Mouse (Mus musculus) spleen, adult 2 months (tissue): ENCODE measurements around the gene Etv6. TPM values are rescaled to one million over a fixed set of nuclear protein-coding genes. Genes with fewer than 3 reads are reported as not detected.

ENCODE experiments used
- DNase-seq, 2 experiments: peaks; one replicate each; pipeline versions ENCODE4 v3.0.0 to v3.0.0-alpha.2; 2012 to 2021; ENCODE audit warnings: low spot score in 2 of 2, low read depth in 1 of 2
- H3K27ac ChIP-seq: fragments of 200-500 bp; 2 replicates; pipeline ENCODE4 v1.5.1; 2012; ENCODE audit warnings: low read length, inconsistent platforms; ENCODE audit not compliant: insufficient read depth
- H3K27me3 ChIP-seq: fragments of 200-500 bp; 2 replicates; pipeline ENCODE4 v1.6.1; 2012; ENCODE audit warnings: mild to moderate bottlenecking, moderate library complexity, low read length, inconsistent platforms; ENCODE audit not compliant: control insufficient read depth, insufficient read depth
- H3K36me3 ChIP-seq: fragments of 200-500 bp; 2 replicates; pipeline ENCODE4 v1.6.1; 2012; ENCODE audit warnings: mild to moderate bottlenecking, low read length, inconsistent platforms; ENCODE audit not compliant: control insufficient read depth, insufficient read depth
- H3K4me1 ChIP-seq: fragments of 200-500 bp; 2 replicates; pipeline ENCODE4 v1.6.1; 2011; ENCODE audit warnings: inconsistent platforms; ENCODE audit not compliant: control insufficient read depth, insufficient read depth, insufficient read length
- H3K4me3 ChIP-seq: fragments of 200-500 bp; 2 replicates; pipeline ENCODE4 v1.5.1; 2011; ENCODE audit warnings: mild to moderate bottlenecking, inconsistent platforms; ENCODE audit not compliant: insufficient read depth, insufficient read length; ENCODE audit errors: extremely low read depth
- CTCF ChIP-seq: fragments of 200-500 bp; IDR thresholded peaks from 2 replicates; pipeline ENCODE4 v1.5.1; 2011; ENCODE audit warnings: mild to moderate bottlenecking, inconsistent platforms; ENCODE audit not compliant: insufficient read depth, insufficient read length, insufficient replicate concordance; ENCODE audit errors: extremely low read depth
- POLR2A ChIP-seq: fragments of 200-500 bp; IDR thresholded peaks from 2 replicates; pipeline ENCODE4 v1.6.1; 2011; ENCODE audit warnings: low read depth, low read length, inconsistent platforms
- WGBS: fragments of 180-500 bp; shearing (Covaris S2); methylation state at CpG from one replicate; pipeline ENCODE4 v1.1.7; 2018; 5-methylcytosine and 5-hydroxymethylcytosine counted together
- polyA plus RNA-seq: library from polyadenylated mRNA; depleted of rRNA; stranded (reverse); fragments of >200 nt; gene quantifications from 2 replicates; pipeline ENCODE4 v1.2.3, GENCODE M21; 2012

Etv6 gene
- polyA plus RNA-seq, 1 experiment = 21.6 TPM

- WGBS = 49% methylated on average over 7 of the region's 7 CpGs
- H3K27ac ChIP-seq = peak overlapping the region; percentile 56; the same call in 1 of the 2 replicates
- DNase-seq = no peak
Measured at GRCm38 (mm10) chr6:134072439-134072838, 36.9 kb downstream of the Etv6 start.

GRCm38 (mm10) chr6:134072906-134073305 lies 37.4 kb downstream of the Etv6 start:
- H3K4me1 ChIP-seq = peaks cover 2% of the 10 kb centered on the region; the same call in 1 of the 2 replicates
- no peak overlapping the region for H3K4me3 ChIP-seq
- WGBS = 66% methylated on average over 6 of the region's 6 CpGs
- no peak for DNase-seq
- no peaks in the 10 kb centered on the region for H3K27me3 ChIP-seq
- TF ChIP-seq POLR2A = no peak
- TF ChIP-seq CTCF = no peak
- H3K27ac ChIP-seq = peak overlapping the region; percentile 56; the same call in 1 of the 2 replicates
- no peaks in the 10 kb centered on the region for H3K36me3 ChIP-seq

More at GRCm38 (mm10) chr6:134072439-134072838, 36.9 kb downstream of the Etv6 start:
- Histone ChIP-seq H3K4me3 (no peak overlapping the region), H3K36me3 (no peaks in the 10 kb centered on the region), H3K27me3 (no peaks in the 10 kb centered on the region), H3K4me1 (peaks cover 2% of the 10 kb centered on the region; the same call in 1 of the 2 replicates)
- TF ChIP-seq POLR2A (no peak), CTCF (no peak)

DNA sequence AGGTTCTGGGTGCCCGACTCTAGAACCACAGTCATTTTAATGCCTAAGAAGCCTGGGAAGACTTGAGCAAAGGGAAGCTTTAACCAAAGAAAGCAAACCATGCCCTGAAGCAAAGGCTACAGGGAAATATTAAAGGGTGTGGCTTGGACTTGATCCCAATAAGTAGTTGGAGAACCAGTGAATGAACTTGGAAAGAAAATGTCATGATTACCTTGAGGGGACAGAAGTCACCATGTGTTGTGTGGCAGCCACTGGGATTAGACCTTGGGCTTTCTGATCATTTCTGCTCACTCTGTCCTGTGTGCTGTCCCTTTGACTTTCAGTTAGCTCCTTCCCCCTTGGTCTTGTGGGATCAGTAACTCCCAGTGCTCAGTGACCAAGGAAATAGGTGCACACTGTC lies 38.9 kb downstream of the Etv6 start:
- TF ChIP-seq CTCF = no peak
- TF ChIP-seq POLR2A = no peak
- H3K4me3 ChIP-seq = no peak overlapping the region
- 97% methylated on average over 1 of the region's 1 CpGs for WGBS
- H3K27ac ChIP-seq = no peak overlapping the region
- H3K4me1 ChIP-seq = peaks cover 2% of the 10 kb centered on the region; the same call in 1 of the 2 replicates
- no peak for DNase-seq
- H3K36me3 ChIP-seq = no peaks in the 10 kb centered on the region
- no peaks in the 10 kb centered on the region for H3K27me3 ChIP-seq

GRCm38 (mm10) chr6:134075031-134075430 lies 39.5 kb downstream of the Etv6 start:
- Histone ChIP-seq H3K27ac (no peak overlapping the region), H3K36me3 (no peaks in the 10 kb centered on the region), H3K4me1 (peaks cover 2% of the 10 kb centered on the region; the same call in 1 of the 2 replicates), H3K4me3 (no peak overlapping the region), H3K27me3 (no peaks in the 10 kb centered on the region)
- TF ChIP-seq CTCF = no peak
- no peak for TF ChIP-seq POLR2A
- WGBS = 90% methylated on average over 6 of the region's 6 CpGs
- no peak for DNase-seq

- WGBS = 73% methylated on average over 6 of the region's 6 CpGs
- Histone ChIP-seq H3K36me3 (no peaks in the 10 kb centered on the region; the same call in 1 of the 2 replicates), H3K4me3 (no peak overlapping the region), H3K27ac (no peak overlapping the region), H3K27me3 (no peaks in the 10 kb centered on the region), H3K4me1 (no peaks in the 10 kb centered on the region)
- no peak for DNase-seq
- TF ChIP-seq CTCF (no peak), POLR2A (no peak)
Measured at GRCm38 (mm10) chr6:134078016-134078415, 42.5 kb downstream of the Etv6 start.

GRCm38 (mm10) chr6:134079112-134079511 lies 43.6 kb downstream of the Etv6 start:
- 91% methylated on average over 9 of the region's 9 CpGs for WGBS
- no peak overlapping the region for H3K27ac ChIP-seq
- DNase-seq = no peak

GRCm38 (mm10) chr6:134079563-134079962 lies 44.1 kb downstream of the Etv6 start:
- no peaks in the 10 kb centered on the region; the same call in 1 of the 2 replicates for H3K36me3 ChIP-seq
- H3K4me1 ChIP-seq = no peaks in the 10 kb centered on the region
- H3K27ac ChIP-seq = no peak overlapping the region
- no peak overlapping the region for H3K4me3 ChIP-seq
- TF ChIP-seq POLR2A (no peak), CTCF (no peak)
- no peaks in the 10 kb centered on the region for H3K27me3 ChIP-seq
- WGBS = 82% methylated on average over 2 of the region's 2 CpGs
- no peak for DNase-seq

More at GRCm38 (mm10) chr6:134079112-134079511, 43.6 kb downstream of the Etv6 start:
- TF ChIP-seq POLR2A (no peak), CTCF (no peak)
- no peaks in the 10 kb centered on the region; the same call in 1 of the 2 replicates for H3K36me3 ChIP-seq
- no peak overlapping the region for H3K4me3 ChIP-seq
- H3K27me3 ChIP-seq = no peaks in the 10 kb centered on the region
- H3K4me1 ChIP-seq = no peaks in the 10 kb centered on the region
